32 mouse cellular contexts compared by ENCODE assay signal in the genomic region with DNA sequence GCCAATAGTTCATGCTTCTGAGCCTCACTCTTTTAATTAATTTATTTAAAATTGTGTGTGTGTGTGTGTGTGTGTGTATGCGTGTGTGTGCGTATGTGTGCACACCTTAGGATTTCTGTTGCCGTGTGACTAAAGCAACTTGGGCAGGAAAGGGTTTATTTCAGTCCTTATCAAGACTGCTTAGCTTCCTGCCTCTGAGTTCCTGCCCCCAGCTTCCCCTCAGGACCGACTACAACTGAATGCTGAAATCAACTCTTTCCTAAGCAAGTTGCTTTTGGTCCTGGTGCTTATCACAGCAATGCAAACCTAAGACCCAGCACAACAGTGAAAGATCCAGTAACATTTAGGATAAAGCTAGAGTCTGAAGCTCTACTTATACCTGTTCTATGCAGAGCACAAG. TPM values are rescaled to one million over a fixed set of nuclear protein-coding genes. Genes with fewer than 3 reads are reported as not detected.
A peak's percentile ranks its signal among the peaks of the same experiment; 100 is the strongest.
DNase-seq lines count a peak whose midpoint lies in the region; ATAC-seq lines count a peak whose summit lies in the region.
"Had no signal": no experiment of that assay in that cellular context is flagged by ENCODE, and none has a peak within 500 bp of the region (broad histone marks: within the 10 kb centered on the region; RNA-seq: fewer than 3 reads in every experiment).

No protein-coding gene starts in this region.

- H3K4me2 ChIP-seq in kidney, embryonic 16.5 days (replicated peaks; ENCODE audit: low read depth, low read length) = no peak overlapping the region
- no peak overlapping the region for H3K4me2 ChIP-seq in kidney, embryonic 14.5 days (replicated peaks; ENCODE audit: low read depth, low read length)
- H3K4me2 ChIP-seq: embryonic facial prominence, embryonic 12.5 days; hindbrain, embryonic 13.5 days; limb, embryonic 12.5 days; liver, embryonic 15.5 days; midbrain, embryonic 11.5 days had no signal

- intact Hi-C loops in heart, postnatal 10 days (cut with DNase I) = no loop called here
- intact Hi-C loops in left cerebral cortex, postnatal 25 days (cut with DNase I) = no loop called here

- peak overlapping the region; percentile 69; the same call in 1 of the 2 replicates for H3K27ac ChIP-seq in heart, embryonic 10.5 days
- 0 out of 2 replicates have a peak overlapping the region, but pooled peaks have one; percentile 24 for H3K27ac ChIP-seq in kidney, embryonic 16.5 days (ENCODE audit: low read length)
- H3K27ac ChIP-seq in kidney, embryonic 14.5 days (ENCODE audit: low read depth, low read length) = no peak overlapping the region
- H3K27ac ChIP-seq: embryonic facial prominence, embryonic 12.5 days; hindbrain, embryonic 13.5 days; limb, embryonic 12.5 days; liver, embryonic 15.5 days had no signal

- no peaks in the 10 kb centered on the region; the same call in 1 of the 2 replicates for H3K4me1 ChIP-seq in heart, embryonic 10.5 days
- H3K4me1 ChIP-seq in kidney, embryonic 16.5 days (ENCODE audit: insufficient read depth, low read length) = peaks cover 5% of the 10 kb centered on the region; the same call in 1 of the 2 replicates
- no peaks in the 10 kb centered on the region for H3K4me1 ChIP-seq in kidney, embryonic 14.5 days (ENCODE audit: control insufficient read depth, insufficient read depth, low read length)
- H3K4me1 ChIP-seq: embryonic facial prominence, embryonic 12.5 days; hindbrain, embryonic 13.5 days had no signal

- ATAC-seq in kidney, embryonic 16.5 days (ENCODE audit: low FRiP score, low TSS enrichment) = no peak
- ATAC-seq in kidney, embryonic 14.5 days (ENCODE audit: low FRiP score, low TSS enrichment) = no peak
- ATAC-seq in hematopoietic stem cell, adult 5-6 weeks (replicated peaks in 1 of 2; ENCODE audit: insufficient read depth in 1 of 2, low FRiP score in 2 of 2, low TSS enrichment in 1 of 2, low read depth in 1 of 2, poor library complexity in 2 of 2, severe bottlenecking in 2 of 2) = peak; percentile 37 to 64; a peak in 2 of 4 replicates
- peak; percentile 76 for ATAC-seq in megakaryocyte progenitor cell, adult 5-6 weeks (replicated peaks; ENCODE audit: poor library complexity)

- DNase-seq in heart, embryonic 10.5 days (ENCODE audit: low spot score) = no peak
- DNase-seq in heart, postnatal 10 days = no peak
- no peak for DNase-seq in thymus, postnatal 10 days (ENCODE audit: low spot score in 2 of 2)
- DNase-seq in left cerebral cortex, postnatal 25 days (ENCODE audit: low spot score in 2 of 2) = no peak
- DNase-seq: adrenal gland, adult 2 months; cerebellum, adult 18-20 months; cerebellum, postnatal 14 days; kidney, adult 18-20 months; kidney, postnatal 10 days; lung, postnatal 4 days; right cerebral cortex, adult 18-20 months; right cerebral cortex, postnatal 4 days; thymus, postnatal 25 days had no signal

- H3K27me3 ChIP-seq in heart, embryonic 10.5 days (ENCODE audit: insufficient read depth, poor library complexity, severe bottlenecking) = no peaks in the 10 kb centered on the region
- no peaks in the 10 kb centered on the region for H3K27me3 ChIP-seq in kidney, embryonic 16.5 days (ENCODE audit: insufficient read depth, low read length)
- H3K27me3 ChIP-seq in kidney, embryonic 14.5 days (ENCODE audit: control insufficient read depth, insufficient read depth, low read length) = no peaks in the 10 kb centered on the region
- H3K27me3 ChIP-seq: embryonic facial prominence, embryonic 12.5 days; hindbrain, embryonic 13.5 days; limb, embryonic 12.5 days; liver, embryonic 15.5 days had no signal

- H3K36me3 ChIP-seq in heart, embryonic 10.5 days = no peaks in the 10 kb centered on the region
- H3K36me3 ChIP-seq in kidney, embryonic 16.5 days (ENCODE audit: insufficient read depth, low read length) = no peaks in the 10 kb centered on the region
- no peaks in the 10 kb centered on the region for H3K36me3 ChIP-seq in kidney, embryonic 14.5 days (ENCODE audit: control insufficient read depth, insufficient read depth, low read length)
- H3K36me3 ChIP-seq: embryonic facial prominence, embryonic 12.5 days; hindbrain, embryonic 13.5 days; limb, embryonic 12.5 days; liver, embryonic 15.5 days had no signal

- no peak overlapping the region for H3K4me3 ChIP-seq in heart, embryonic 10.5 days
- no peak overlapping the region for H3K4me3 ChIP-seq in kidney, embryonic 16.5 days (ENCODE audit: low read length)
- no peak overlapping the region for H3K4me3 ChIP-seq in kidney, embryonic 14.5 days (ENCODE audit: low read length)
- H3K4me3 ChIP-seq: embryonic facial prominence, embryonic 12.5 days; hindbrain, embryonic 13.5 days; limb, embryonic 12.5 days; liver, embryonic 15.5 days had no signal

- 61% methylated on average over 4 of the region's 4 CpGs for WGBS in heart, embryonic 10.5 days
- 65% methylated on average over 4 of the region's 4 CpGs for WGBS in kidney, embryonic 16.5 days
- WGBS in kidney, embryonic 14.5 days = 66% methylated on average over 4 of the region's 4 CpGs

- H3K9ac ChIP-seq in kidney, embryonic 16.5 days (replicated peaks; ENCODE audit: low read length) = no peak overlapping the region
- H3K9ac ChIP-seq in kidney, embryonic 14.5 days (ENCODE audit: low read depth, low read length) = no peak overlapping the region
- H3K9ac ChIP-seq: embryonic facial prominence, embryonic 12.5 days; hindbrain, embryonic 13.5 days; limb, embryonic 12.5 days; liver, embryonic 15.5 days had no signal

- no peaks in the 10 kb centered on the region for H3K9me3 ChIP-seq in heart, embryonic 10.5 days
- no peaks in the 10 kb centered on the region for H3K9me3 ChIP-seq in kidney, embryonic 16.5 days (ENCODE audit: low read length)
- H3K9me3 ChIP-seq in kidney, embryonic 14.5 days (ENCODE audit: control insufficient read depth, low read length) = no peaks in the 10 kb centered on the region
- H3K9me3 ChIP-seq: embryonic facial prominence, embryonic 12.5 days; hindbrain, embryonic 13.5 days; limb, embryonic 12.5 days; liver, embryonic 15.5 days had no signal

RNA-seq across cellular contexts. Expression of a gene that starts 15.8 kb away (rescaled TPM):
- polyA plus RNA-seq in heart, embryonic 10.5 days (2016; fragmentation: Nextera tagmentation; extraction: Ambion mirVana) = not detected in 2 replicates
- total RNA-seq in heart, postnatal 10 days (2021) = not detected
- not detected in 2 replicates for polyA plus RNA-seq in kidney, embryonic 16.5 days (2015; fragmentation: Nextera tagmentation; extraction: Ambion mirVana)
- polyA plus RNA-seq in kidney, embryonic 14.5 days (2014; fragmentation: Nextera tagmentation; extraction: Ambion mirVana) = not detected in 2 replicates
- not detected in 2 replicates for total RNA-seq in hematopoietic stem cell, adult 5-6 weeks (2017)
- total RNA-seq in megakaryocyte progenitor cell, adult 5-6 weeks (2015) = not detected in 2 replicates
- not detected in 2 replicates for total RNA-seq in megakaryocyte progenitor cell, adult 5-6 weeks (2017)
- not detected for total RNA-seq in left cerebral cortex, postnatal 25 days (2021)
- total RNA-seq: adrenal gland, adult 2 months; ES-E14; gastrocnemius, adult 18-20 months; gastrocnemius, postnatal 4 days; layer of hippocampus, adult 18-20 months; layer of hippocampus, postnatal 14 days; midbrain, postnatal 0 days had no signal
- polyA plus RNA-seq: adrenal gland, adult 2 months; embryonic facial prominence, embryonic 12.5 days; forebrain, embryonic 11.5 days; hindbrain, embryonic 13.5 days; limb, embryonic 12.5 days; liver, embryonic 15.5 days; lung, embryonic 16.5 days; midbrain, embryonic 11.5 days; midbrain, postnatal 0 days; neural tube, embryonic 14.5 days; stomach, embryonic 14.5 days had no signal

RNA-seq across cellular contexts. Expression of a gene that starts 42.3 kb away (rescaled TPM):
- 60.5 and 67.7 TPM in 2 replicates for polyA plus RNA-seq in heart, embryonic 10.5 days (2016; fragmentation: Nextera tagmentation; extraction: Ambion mirVana)
- 10 to 100 TPM; 87.6 to 90.6 TPM for total RNA-seq in heart, postnatal 10 days (2021)
- polyA plus RNA-seq in kidney, embryonic 16.5 days (2015; fragmentation: Nextera tagmentation; extraction: Ambion mirVana) = 65.4 and 67.7 TPM in 2 replicates
- 68.3 and 76.8 TPM in 2 replicates for polyA plus RNA-seq in kidney, embryonic 14.5 days (2014; fragmentation: Nextera tagmentation; extraction: Ambion mirVana)
- total RNA-seq in hematopoietic stem cell, adult 5-6 weeks (2017) = 125 and 145 TPM in 2 replicates
- 119 and 129 TPM in 2 replicates for total RNA-seq in megakaryocyte progenitor cell, adult 5-6 weeks (2015)
- 108 and 129 TPM in 2 replicates for total RNA-seq in megakaryocyte progenitor cell, adult 5-6 weeks (2017)
- 10 to 100 TPM; 52.9 to 69.1 TPM for total RNA-seq in left cerebral cortex, postnatal 25 days (2021)

Comparison
In these comparisons a context has a peak if more than half of its experiments do, and no peak if none do; other contexts are left out.
1. ATAC-seq: peak in hematopoietic stem cell, adult 5-6 weeks (2 of 2) and megakaryocyte progenitor cell, adult 5-6 weeks (single experiment); none in kidney, embryonic 16.5 days (single experiment) and kidney, embryonic 14.5 days (single experiment).